ENCODE assay signal across 9 mouse cellular contexts in the genomic region with DNA sequence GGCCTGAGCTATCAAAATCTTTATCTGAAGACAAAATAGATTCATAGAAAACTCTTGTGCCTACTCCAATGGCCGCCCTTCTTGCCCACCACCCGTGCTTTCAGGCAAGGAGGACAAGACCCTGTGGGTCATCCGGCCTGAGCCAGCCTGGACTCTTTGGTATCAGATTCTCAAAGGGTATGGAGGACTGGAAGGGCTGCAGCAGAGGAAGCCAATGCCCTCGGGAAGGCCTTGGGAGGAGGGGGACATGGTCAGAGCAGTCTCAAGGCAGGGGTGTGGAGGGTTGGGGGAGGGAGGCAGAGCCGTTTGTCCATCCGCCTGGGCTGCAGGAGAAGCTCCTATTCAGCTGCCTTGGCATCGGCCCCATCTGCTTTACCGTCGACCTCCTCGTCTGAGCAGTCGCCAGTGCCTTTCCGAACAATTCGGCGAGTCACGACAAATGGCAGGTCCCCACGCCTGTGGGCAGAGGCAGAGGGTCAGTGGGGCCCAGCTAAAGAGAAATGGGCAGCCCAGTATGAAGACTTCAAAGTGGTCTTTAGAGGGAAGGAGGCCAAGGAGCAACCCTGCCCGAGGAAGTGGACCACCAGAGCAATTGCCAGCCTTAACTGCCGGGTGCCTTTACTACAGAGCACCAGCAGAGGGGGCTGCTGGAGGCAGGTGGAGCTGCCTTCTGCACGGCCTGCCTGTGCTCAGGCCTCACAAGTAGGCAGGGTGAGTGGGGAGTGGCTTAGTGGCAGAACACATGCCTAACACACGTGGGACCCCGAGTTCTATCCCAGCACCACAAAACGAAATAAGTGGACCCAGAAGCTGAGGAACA. TPM values are rescaled to one million over a fixed set of nuclear protein-coding genes. Genes with fewer than 3 reads are reported as not detected.
DNase-seq lines count a peak whose midpoint lies in the region; ATAC-seq and TF ChIP-seq lines count a peak whose summit lies in the region.
"Had no signal": no experiment of that assay in that cellular context is flagged by ENCODE, and none has a peak within 500 bp of the region (broad histone marks: within the 10 kb centered on the region; RNA-seq: fewer than 3 reads in every experiment).

No protein-coding gene starts in this region.

- no peak overlapping the region for H3ac ChIP-seq in myocyte (ENCODE audit: control insufficient read depth, insufficient read length)

- ATAC-seq in kidney, embryonic 16.5 days (ENCODE audit: low FRiP score, low TSS enrichment) = peak; percentile 46
- no peak for ATAC-seq in monocyte, adult 5-6 weeks (replicated peaks; ENCODE audit: insufficient number of reproducible peaks, low FRiP score, low TSS enrichment, poor library complexity, severe bottlenecking)

- H3K27me3 ChIP-seq in kidney, embryonic 16.5 days (ENCODE audit: insufficient read depth, low read length) = no peaks in the 10 kb centered on the region
- H3K27me3 ChIP-seq in myocyte (ENCODE audit: control insufficient read depth, insufficient read depth, insufficient read length) = no peaks in the 10 kb centered on the region

- no peak overlapping the region for H3K4me2 ChIP-seq in kidney, embryonic 16.5 days (replicated peaks; ENCODE audit: low read depth, low read length)
- no peak overlapping the region for H3K4me2 ChIP-seq in myocyte (ENCODE audit: low read depth)

- H3K4me3 ChIP-seq in kidney, embryonic 16.5 days (ENCODE audit: low read length) = no peak overlapping the region
- H3K4me3 ChIP-seq in myocyte = no peak overlapping the region

- H3K4me1 ChIP-seq in kidney, embryonic 16.5 days (ENCODE audit: insufficient read depth, low read length) = no peaks in the 10 kb centered on the region

- H3K36me3 ChIP-seq in kidney, embryonic 16.5 days (ENCODE audit: insufficient read depth, low read length) = peaks cover 70% of the 10 kb centered on the region
- peaks cover 63% of the 10 kb centered on the region for H3K36me3 ChIP-seq in myocyte (ENCODE audit: control insufficient read depth, insufficient read depth)

- peak; percentile 52 for TF ChIP-seq POLR2A in myocyte (IDR thresholded peaks at IDR 0.05; ENCODE audit: insufficient read length, low read depth)

- no peak overlapping the region for H3K27ac ChIP-seq in kidney, embryonic 16.5 days (ENCODE audit: low read length)

- peak; percentile 59 for DNase-seq in cerebellum, adult 11-12 months
- no peak for DNase-seq in cerebellum, adult 11 months
- peak; percentile 50 for DNase-seq in left cerebral cortex, postnatal 4 days
- DNase-seq in left cerebral cortex, adult 9 months (ENCODE audit: low spot score in 2 of 2) = no peak
- peak; percentile 56 for DNase-seq in cerebellum, adult 9-11 months

- H3K9me3 ChIP-seq in kidney, embryonic 16.5 days (ENCODE audit: low read length) = no peaks in the 10 kb centered on the region

- intact Hi-C loops in left cerebral cortex, postnatal 4 days (cut with DNase I) = no loop called here

- H3K9ac ChIP-seq in kidney, embryonic 16.5 days (replicated peaks; ENCODE audit: low read length) = no peak overlapping the region

- 64% methylated on average over 22 of the region's 22 CpGs for WGBS in kidney, embryonic 16.5 days

- H3K79me2 ChIP-seq in myocyte (ENCODE audit: control insufficient read depth, insufficient read depth) = no peaks in the 10 kb centered on the region

TF ChIP-seq in myocyte, 11 proteins besides CTCF, POLR2A, EP300 and RAD21:
- TF ChIP-seq MAX (IDR thresholded peaks at IDR 0.05; ENCODE audit: low read depth) (no peak), MYOD1 (IDR thresholded peaks at IDR 0.05; ENCODE audit: control insufficient read depth in 1 of 3, insufficient read length in 2 of 3, low read depth in 2 of 3) (peak in 2 of 3 experiments; percentile 41 to 46), MYOG (IDR thresholded peaks at IDR 0.05; ENCODE audit: control insufficient read depth in 1 of 3, insufficient read depth in 1 of 3, insufficient read length in 2 of 3, low read depth in 2 of 3) (no peak), POLR2AphosphoS2 (IDR thresholded peaks at IDR 0.05; ENCODE audit: insufficient read length, low read depth) (peak; percentile 46)

RNA-seq across cellular contexts. Expression of gene Apol8, which starts 5.0 kb away (rescaled TPM):
- under 1 TPM; 0.48 to 0.97 TPM for total RNA-seq in left cerebral cortex, postnatal 4 days (2021)
- polyA plus RNA-seq in kidney, embryonic 16.5 days (2015; fragmentation: Nextera tagmentation; extraction: Ambion mirVana) = 0.19 and 0.21 TPM in 2 replicates
- 0.38 TPM for polyA plus RNA-seq in myocyte (2012; fragmentation: generic; extraction: Trizol)
- total RNA-seq in monocyte, adult 5-6 weeks (2017) = 2.9 to 6.6 TPM (median 4.8 TPM) in 3 replicates
- polyA plus RNA-seq: heart, embryonic 14.5 days had no signal

RNA-seq across cellular contexts. Expression of gene Apol9b, which starts 32.9 kb away (rescaled TPM):
- under 1 TPM in 1 of 2 experiments, not detected in 1; 0.22 TPM for total RNA-seq in left cerebral cortex, postnatal 4 days (2021)
- polyA plus RNA-seq in kidney, embryonic 16.5 days (2015; fragmentation: Nextera tagmentation; extraction: Ambion mirVana) = 0.20 TPM in 1 of 2 replicates, not detected in the other
- polyA plus RNA-seq in myocyte (2012; fragmentation: generic; extraction: Trizol) = 63.1 TPM
- 0.39 to 2.0 TPM in 2 of 3 replicates, not detected in the other for total RNA-seq in monocyte, adult 5-6 weeks (2017)
- polyA plus RNA-seq: heart, embryonic 14.5 days had no signal

Comparison
In these comparisons a context has a peak if more than half of its experiments do, and no peak if none do; other contexts are left out.
1. DNase-seq: peak in cerebellum, adult 11-12 months (single experiment), left cerebral cortex, postnatal 4 days (single experiment) and cerebellum, adult 9-11 months (single experiment); none in cerebellum, adult 11 months (single experiment) and left cerebral cortex, adult 9 months (0 of 2).